Mouse (Mus musculus) liver, embryonic 14.5 days (tissue): ENCODE results near the gene Pafah1b2.

Source experiments
- CTCF ChIP-seq: IDR thresholded peaks from 2 replicates; pipeline ENCODE4 v1.5.1; 2016; ENCODE audit warnings: antibody characterized with exemption, low read depth, control low read depth
- EP300 ChIP-seq: IDR thresholded peaks from 2 replicates; pipeline ENCODE4 v1.6.1; 2016; ENCODE audit warnings: antibody characterized with exemption, low read depth

GRCm38 (mm10) chr9:46015831-46016230 lies 3.3 kb upstream of the Pafah1b2 start:
- TF ChIP-seq CTCF, result no peak
- TF ChIP-seq EP300, result no peak
